Mouse (Mus musculus): ENCODE measurements around the gene Insm1.
A peak's percentile ranks its signal among the peaks of the same experiment; 100 is the strongest.

Gene Insm1

GRCm38 (mm10) chr2:146262966-146263365 lies 41.2 kb downstream of the Insm1 start:
- no peak for DNase-seq (ENCODE audit: low spot score)

GRCm38 (mm10) chr2:146265045-146265444 lies 43.3 kb downstream of the Insm1 start:
- DNase-seq (ENCODE audit: low spot score), result peak; percentile 33

GRCm38 (mm10) chr2:146266539-146266938 lies 44.8 kb downstream of the Insm1 start:
- peak; percentile 56 for DNase-seq (ENCODE audit: low spot score)
